Mouse (Mus musculus): ENCODE results near the gene Prkar2a.

The Prkar2a gene

GRCm38 (mm10) chr9:108692226-108693041 lies 3.3 kb downstream of the Prkar2a start:
- DNase-seq, result peak; percentile 69 to 79

GRCm38 (mm10) chr9:108693946-108694345 lies 4.8 kb downstream of the Prkar2a start:
- DNase-seq, result no peak

- no peak for DNase-seq
These were observed 5.4 kb downstream of the Prkar2a start for GRCm38 (mm10) chr9:108694533-108694932.

GRCm38 (mm10) chr9:108702476-108702875 lies 13.4 kb downstream of the Prkar2a start:
- DNase-seq, result no peak

- DNase-seq, result no peak
These were observed 14.4 kb downstream of the Prkar2a start for GRCm38 (mm10) chr9:108703373-108704110.

GRCm38 (mm10) chr9:108704591-108704990 lies 15.5 kb downstream of the Prkar2a start:
- peak in 1 of 2 experiments; percentile 23 for DNase-seq

GRCm38 (mm10) chr9:108707212-108707611 lies 18.1 kb downstream of the Prkar2a start:
- no peak for DNase-seq

- no peak for DNase-seq
These were observed 19.7 kb downstream of the Prkar2a start for GRCm38 (mm10) chr9:108708833-108709232.

GRCm38 (mm10) chr9:108710767-108711166 lies 21.7 kb downstream of the Prkar2a start:
- no peak for DNase-seq

GRCm38 (mm10) chr9:108716199-108716598 lies 27.1 kb downstream of the Prkar2a start:
- no peak for DNase-seq

- DNase-seq, result no peak
These were observed 34.6 kb downstream of the Prkar2a start for GRCm38 (mm10) chr9:108723751-108724150.

GRCm38 (mm10) chr9:108726116-108726515 lies 37.0 kb downstream of the Prkar2a start:
- DNase-seq, result no peak

- no peak for DNase-seq
These were observed 39.9 kb downstream of the Prkar2a start for GRCm38 (mm10) chr9:108729050-108729449.

GRCm38 (mm10) chr9:108732462-108732861 lies 43.3 kb downstream of the Prkar2a start:
- DNase-seq, result no peak

- DNase-seq, result no peak
These were observed 45.5 kb downstream of the Prkar2a start for GRCm38 (mm10) chr9:108734626-108735025.

GRCm38 (mm10) chr9:108739239-108739638 lies 50.1 kb downstream of the Prkar2a start:
- no peak for DNase-seq

GRCm38 (mm10) chr9:108740062-108740461 lies 50.9 kb downstream of the Prkar2a start:
- no peak for DNase-seq

- DNase-seq, result no peak
These were observed 52.9 kb downstream of the Prkar2a start for GRCm38 (mm10) chr9:108742048-108742447.

GRCm38 (mm10) chr9:108746876-108747499 lies 57.9 kb downstream of the Prkar2a start:
- DNase-seq, result no peak

- no peak for DNase-seq
These were observed 58.6 kb downstream of the Prkar2a start for GRCm38 (mm10) chr9:108747694-108748093.

- no peak for DNase-seq
These were observed 59.6 kb downstream of the Prkar2a start for GRCm38 (mm10) chr9:108748600-108749183.

- peak in 1 of 2 experiments; percentile 12 for DNase-seq
These were observed 61.5 kb downstream of the Prkar2a start for GRCm38 (mm10) chr9:108750616-108751015.

Measured in kidney, postnatal 4 days (tissue).